Mouse (Mus musculus) kidney, adult 8-10 months (tissue): ENCODE results near the gene Btnl1.

Experiments used
- DNase-seq, 2 experiments: peaks; one replicate each; pipeline ENCODE4 v3.0.0; 2022

Gene Btnl1

GRCm38 (mm10) chr17:34386656-34387055 lies 9.7 kb downstream of the Btnl1 start:
- no peak for DNase-seq

GRCm38 (mm10) chr17:34388513-34388912 lies 11.6 kb downstream of the Btnl1 start:
- DNase-seq = peak; percentile 28 to 65

- DNase-seq = no peak
These were observed 14.6 kb downstream of the Btnl1 start for GRCm38 (mm10) chr17:34391507-34391906.

- DNase-seq = peak; percentile 32 to 39
These were observed 15.4 kb downstream of the Btnl1 start for GRCm38 (mm10) chr17:34392321-34392720.

DNA sequence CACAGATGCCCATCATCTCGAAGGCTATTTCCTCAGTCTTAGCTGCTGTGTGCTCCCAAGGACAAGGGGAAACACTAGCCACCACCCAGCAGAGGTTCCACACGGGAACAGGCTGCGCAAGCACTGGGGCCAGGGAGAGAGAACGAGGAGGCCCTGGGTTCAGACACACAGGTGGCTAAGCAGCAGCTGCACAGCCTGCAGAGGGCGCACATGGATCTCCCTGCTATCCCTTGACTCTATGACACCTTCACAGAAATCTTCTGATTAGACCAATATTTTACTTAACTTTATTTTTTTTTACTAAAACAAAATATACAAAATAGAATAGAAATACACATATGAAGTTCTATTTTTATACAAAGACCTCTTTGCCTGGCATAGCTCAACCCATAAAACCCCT lies 20.4 kb downstream of the Btnl1 start:
- DNase-seq = no peak

DNA sequence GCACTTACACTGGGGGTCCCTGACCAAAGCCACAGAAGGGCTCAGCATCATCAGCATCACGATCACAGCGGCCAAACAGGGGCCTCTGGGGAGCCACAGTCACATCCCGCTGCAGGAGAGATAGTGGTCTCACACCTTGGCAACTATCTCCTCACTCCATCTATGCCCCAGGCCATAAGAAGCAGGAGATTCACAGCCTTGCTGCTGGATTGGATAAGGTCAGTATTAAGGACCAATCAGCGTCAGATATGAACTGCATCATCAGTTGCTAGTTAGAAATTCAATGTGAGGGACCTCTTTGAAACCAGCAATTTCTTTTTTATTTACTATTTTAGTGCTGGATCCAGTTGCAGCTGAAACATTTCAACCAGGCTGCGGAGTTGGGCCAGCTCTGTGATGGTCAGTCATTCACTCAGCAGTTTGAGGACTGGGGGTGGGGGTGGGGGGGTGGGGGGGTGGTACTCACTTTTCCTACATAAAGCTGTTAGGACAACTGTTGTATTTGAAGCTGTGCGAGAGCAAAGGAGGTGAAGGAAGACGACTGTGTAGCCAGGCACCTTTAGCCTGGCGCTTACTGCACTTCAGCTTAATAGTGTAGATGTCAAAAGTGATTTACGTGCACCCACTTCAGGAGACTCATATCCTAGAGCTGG lies 21.3 kb downstream of the Btnl1 start:
- peak; percentile 59 to 80 for DNase-seq

DNA sequence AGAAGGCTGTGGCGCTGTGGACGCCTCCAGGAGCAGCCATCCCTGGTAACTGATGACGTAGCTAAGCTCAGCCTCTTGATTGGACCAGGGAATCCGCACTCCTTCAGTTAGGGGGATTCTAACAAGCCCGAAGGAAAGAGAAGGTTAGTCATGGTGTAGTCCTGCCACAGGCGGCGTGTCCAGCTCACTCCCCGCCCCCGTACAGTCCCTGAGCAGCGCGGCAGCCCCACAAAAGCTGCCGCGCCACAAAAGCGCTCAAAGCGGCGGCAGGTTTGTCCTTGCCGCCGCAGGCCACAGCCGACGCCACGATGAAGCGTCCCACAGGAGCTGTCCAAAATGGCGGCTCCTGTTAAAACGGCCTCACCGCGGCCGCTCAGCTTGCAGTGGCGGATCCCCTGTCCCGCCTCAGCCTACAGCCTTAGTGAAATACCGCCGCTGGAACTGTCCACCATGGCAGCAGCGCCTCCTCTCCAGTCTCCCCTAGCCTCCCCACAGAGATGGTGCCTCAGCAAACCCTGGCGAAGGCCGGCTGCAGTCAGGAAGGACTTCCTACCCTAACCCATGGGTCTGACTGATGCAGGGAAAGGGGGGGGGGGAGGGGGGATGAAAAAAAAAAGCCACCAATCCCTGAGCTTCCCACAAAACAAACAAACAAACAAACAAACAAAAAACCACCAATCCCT lies 21.9 kb downstream of the Btnl1 start, which contains the start of gene BC051142:
TSS of gene BC051142 (plus strand) at position 110 of the 683 bp plus-strand sequence.
- peak; percentile 75 to 81 for DNase-seq

DNA sequence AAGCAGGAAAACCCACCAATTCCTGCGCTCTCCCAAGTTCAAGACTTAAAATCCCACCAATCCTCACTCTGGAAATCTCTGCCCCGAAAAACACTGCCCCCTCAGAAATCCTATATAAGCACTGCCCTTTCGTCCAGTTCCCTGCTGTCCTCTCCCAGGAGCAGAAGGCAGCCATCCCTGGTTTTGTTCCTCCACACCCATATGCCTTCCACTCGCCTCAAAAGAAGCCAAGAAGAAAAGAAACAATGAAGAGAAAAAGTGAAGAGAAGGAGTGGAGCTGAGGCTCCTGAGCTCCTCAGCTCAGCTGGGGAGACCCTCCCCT lies 22.4 kb downstream of the Btnl1 start:
- DNase-seq = no peak

- DNase-seq = peak; percentile 26 to 63
These were observed 34.2 kb downstream of the Btnl1 start for GRCm38 (mm10) chr17:34411117-34411516.

DNA sequence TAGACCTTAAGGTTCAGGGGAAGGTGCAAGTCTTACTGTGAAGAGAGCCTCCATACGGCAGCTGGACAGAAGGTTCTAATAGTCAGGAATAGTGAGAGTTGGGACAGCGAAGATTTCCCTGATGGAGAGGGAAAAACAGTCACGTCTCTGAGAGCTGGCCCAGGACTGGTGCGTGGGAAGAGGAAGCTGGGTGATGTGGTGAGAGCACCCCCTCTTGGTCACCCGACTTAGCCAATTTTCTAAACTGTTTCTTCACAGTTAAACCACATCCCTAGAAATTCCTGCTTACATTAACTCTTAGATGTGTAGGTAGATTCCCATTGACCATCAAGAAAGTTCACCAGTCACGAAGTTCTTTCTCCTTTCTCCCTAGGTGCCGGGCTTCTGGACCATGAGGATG lies 43.1 kb downstream of the Btnl1 start:
- no peak for DNase-seq

GRCm38 (mm10) chr17:34427597-34427996 lies 50.7 kb downstream of the Btnl1 start:
- no peak for DNase-seq
